Mouse (Mus musculus) E14TG2a.4 (cell line): ENCODE results near the gene Alg2.

Experiments used
- H3K27me3 ChIP-seq: 2 replicates; pipeline ENCODE4 v1.6.1; 2014; ENCODE audit warnings: low read length, control low read depth; ENCODE audit not compliant: insufficient read depth
- H3K36me3 ChIP-seq: 2 replicates; pipeline ENCODE4 v1.6.1; 2014; ENCODE audit warnings: low read length, control low read depth; ENCODE audit not compliant: insufficient read depth
- H3K4me1 ChIP-seq: replicated peaks from 2 replicates; pipeline ENCODE4 v1.6.1; 2014; ENCODE audit warnings: low read depth, low read length, control low read depth
- H3K4me3 ChIP-seq: replicated peaks from 2 replicates; pipeline ENCODE4 v1.5.1; 2014; ENCODE audit warnings: mild to moderate bottlenecking, low read length
- H3K9me3 ChIP-seq: 2 replicates; pipeline ENCODE4 v1.6.1; 2014; ENCODE audit warnings: low read length, control low read depth
- CTCF ChIP-seq: conservative IDR thresholded peaks from 2 replicates; pipeline ENCODE4 v1.5.1; 2014; ENCODE audit warnings: low read length
- NANOG ChIP-seq: IDR thresholded peaks from 2 replicates; pipeline ENCODE4 v1.6.1; 2014; ENCODE audit warnings: borderline replicate concordance, low read length, mixed read lengths
- POU5F1 ChIP-seq: IDR thresholded peaks from 2 replicates; pipeline ENCODE4 v1.6.1; 2014; ENCODE audit warnings: low read length, borderline replicate concordance

Gene Alg2

GRCm38 (mm10) chr4:47473968-47474729, at the start of gene Alg2, which contains the start of gene Sec61b:
Gene Alg2, minus strand, starts transcription at chr4:47474333.
Gene Sec61b, plus strand, starts transcription at chr4:47474658.
- peaks cover 68% of the 10 kb centered on the region for H3K36me3 ChIP-seq
- peak within 1 kb of the TSS; percentile 97 for H3K4me3 ChIP-seq
- H3K9me3 ChIP-seq: peaks cover 17% of the 10 kb centered on the region
- TF ChIP-seq POU5F1 (no peak), CTCF (no peak), NANOG (no peak)
- peaks cover 28% of the 10 kb centered on the region for H3K4me1 ChIP-seq
- no peaks in the 10 kb centered on the region for H3K27me3 ChIP-seq

DNA sequence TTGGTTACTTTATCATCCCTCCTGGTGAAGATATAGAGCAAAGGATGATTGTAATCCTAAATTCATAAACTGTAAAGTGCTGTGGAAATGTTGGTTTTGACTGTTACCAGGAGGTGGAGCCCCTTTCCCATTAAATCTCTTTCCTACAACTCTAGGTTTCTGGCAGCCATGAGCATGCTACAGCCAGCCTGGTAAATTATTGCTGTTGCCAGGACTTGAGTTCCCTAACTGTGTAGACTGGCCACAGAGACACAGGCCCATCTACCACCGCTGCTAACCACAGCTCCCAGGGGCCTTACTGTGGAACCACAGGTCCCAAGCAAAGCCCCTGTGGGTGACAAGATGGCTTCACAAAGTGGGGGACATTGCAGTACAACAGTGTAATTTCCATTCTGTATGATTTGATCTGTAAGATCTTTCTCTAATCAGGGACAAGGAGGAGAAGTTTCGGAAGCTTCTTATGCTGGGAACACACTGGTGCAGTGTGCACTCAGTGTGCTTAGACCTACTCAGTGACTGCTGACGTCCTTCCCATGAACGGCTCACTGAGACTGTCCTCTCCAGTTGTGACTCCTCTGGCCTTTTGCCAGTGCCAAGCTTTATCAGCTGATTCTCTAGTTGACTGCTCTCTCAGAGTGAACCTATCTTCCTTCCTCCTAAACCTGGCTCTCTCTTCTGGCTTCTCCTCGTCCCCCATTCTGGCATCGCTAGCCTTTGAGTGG, 47.9 kb upstream of the Alg2 start:
- Histone ChIP-seq H3K27me3 (peaks cover 22% of the 10 kb centered on the region), H3K9me3 (no peaks in the 10 kb centered on the region), H3K4me3 (no peak overlapping the region), H3K36me3 (no peaks in the 10 kb centered on the region), H3K4me1 (0 out of 2 replicates have a peak, but pooled peaks cover 2% of the 10 kb centered on the region)
- TF ChIP-seq NANOG (no peak), CTCF (no peak), POU5F1 (no peak)

- Histone ChIP-seq H3K36me3 (no peaks in the 10 kb centered on the region), H3K4me3 (no peak overlapping the region), H3K4me1 (no peaks in the 10 kb centered on the region), H3K27me3 (peaks cover 22% of the 10 kb centered on the region), H3K9me3 (no peaks in the 10 kb centered on the region)
- no peak for TF ChIP-seq POU5F1
- TF ChIP-seq NANOG: no peak
- TF ChIP-seq CTCF: no peak
Measured at GRCm38 (mm10) chr4:47520076-47520475, 45.9 kb upstream of the Alg2 start.

DNA sequence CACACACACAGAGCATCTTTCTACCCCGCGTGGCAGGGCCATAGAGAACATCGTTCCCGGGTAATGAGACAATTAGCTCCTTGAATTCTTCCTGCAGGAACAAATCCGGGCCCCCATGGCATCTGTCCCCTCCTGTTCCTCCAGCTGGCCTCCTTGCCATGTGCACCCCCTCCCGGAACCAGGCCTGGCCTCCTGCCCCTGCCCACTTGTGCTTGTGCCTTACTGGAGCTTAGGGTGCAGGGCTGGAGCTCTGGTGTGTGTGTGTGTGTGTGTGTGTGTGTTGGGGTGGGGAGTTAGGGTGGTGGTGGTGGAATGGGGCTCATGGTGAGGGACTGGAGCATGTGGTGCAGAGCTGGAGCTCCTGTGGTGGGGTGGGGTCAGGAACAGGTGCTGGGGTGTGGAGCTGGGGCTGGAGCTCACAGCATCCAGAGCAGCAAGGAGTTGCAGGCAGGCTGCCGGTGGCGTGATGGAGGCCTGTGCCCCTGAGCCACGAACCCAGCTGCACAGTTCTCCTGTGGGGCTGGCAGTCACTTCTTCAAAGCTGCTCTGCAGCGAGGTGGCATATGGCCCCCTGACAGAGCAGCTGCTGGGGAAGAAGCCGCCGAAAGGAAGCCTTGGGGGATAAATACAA, 44.5 kb upstream of the Alg2 start:
- Histone ChIP-seq H3K36me3 (no peaks in the 10 kb centered on the region), H3K4me1 (no peaks in the 10 kb centered on the region), H3K9me3 (no peaks in the 10 kb centered on the region), H3K27me3 (peaks cover 24% of the 10 kb centered on the region), H3K4me3 (no peak overlapping the region)
- no peak for TF ChIP-seq CTCF
- TF ChIP-seq NANOG: no peak
- no peak for TF ChIP-seq POU5F1

- no peaks in the 10 kb centered on the region for H3K36me3 ChIP-seq
- no peak for TF ChIP-seq CTCF
- no peak for TF ChIP-seq POU5F1
- TF ChIP-seq NANOG: no peak
- H3K4me1 ChIP-seq: peaks cover 4% of the 10 kb centered on the region; the same call in 1 of the 2 replicates
- H3K4me3 ChIP-seq: no peak overlapping the region
- peaks cover 5% of the 10 kb centered on the region; the same call in 1 of the 2 replicates for H3K9me3 ChIP-seq
- no peaks in the 10 kb centered on the region for H3K27me3 ChIP-seq
Measured at GRCm38 (mm10) chr4:47504841-47505517, 30.8 kb upstream of the Alg2 start.

GRCm38 (mm10) chr4:47503045-47503444, 28.9 kb upstream of the Alg2 start:
- Histone ChIP-seq H3K9me3 (peaks cover 5% of the 10 kb centered on the region; the same call in 1 of the 2 replicates), H3K27me3 (no peaks in the 10 kb centered on the region), H3K36me3 (no peaks in the 10 kb centered on the region), H3K4me3 (no peak overlapping the region), H3K4me1 (peaks cover 4% of the 10 kb centered on the region; the same call in 1 of the 2 replicates)
- TF ChIP-seq POU5F1 (no peak), NANOG (no peak), CTCF (no peak)

DNA sequence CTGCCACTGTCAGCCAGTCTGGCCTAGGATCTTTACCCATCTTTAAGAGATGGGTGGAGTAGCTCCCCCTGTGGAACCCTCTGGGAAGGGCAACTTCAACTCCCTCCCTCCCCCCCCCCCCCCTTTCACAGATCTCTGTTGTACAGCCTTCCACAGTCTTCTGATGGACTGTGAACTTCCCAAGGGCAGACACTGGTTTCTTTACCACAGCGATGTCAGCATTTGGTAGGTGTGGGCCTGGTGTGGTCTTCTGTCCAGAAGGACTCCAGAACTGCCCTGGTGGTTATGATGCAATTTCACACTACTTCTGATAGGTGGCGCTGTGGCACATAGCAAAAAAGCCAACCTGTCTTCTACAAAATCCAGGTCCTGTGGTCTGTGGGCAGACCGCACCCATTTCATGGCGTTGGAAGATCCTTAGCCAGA, 28.4 kb upstream of the Alg2 start:
- Histone ChIP-seq H3K4me3 (no peak overlapping the region), H3K4me1 (peaks cover 4% of the 10 kb centered on the region; the same call in 1 of the 2 replicates), H3K27me3 (no peaks in the 10 kb centered on the region), H3K36me3 (no peaks in the 10 kb centered on the region), H3K9me3 (peaks cover 5% of the 10 kb centered on the region; the same call in 1 of the 2 replicates)
- no peak for TF ChIP-seq POU5F1
- peak; percentile 77 for TF ChIP-seq CTCF
